Mouse (Mus musculus) spleen, postnatal 4 days (tissue): ENCODE results near the gene Adh5.
"Not testable (repeated sequence)": the region's sequence is repeated elsewhere in the genome, so short reads cannot be mapped to it uniquely, and the experiment has no call there.

Experiments used
- DNase-seq, 2 experiments: peaks; one replicate each; pipeline ENCODE4 v3.0.0; 2022; ENCODE audit warnings: low spot score in 2 of 2

Adh5 gene

DNA sequence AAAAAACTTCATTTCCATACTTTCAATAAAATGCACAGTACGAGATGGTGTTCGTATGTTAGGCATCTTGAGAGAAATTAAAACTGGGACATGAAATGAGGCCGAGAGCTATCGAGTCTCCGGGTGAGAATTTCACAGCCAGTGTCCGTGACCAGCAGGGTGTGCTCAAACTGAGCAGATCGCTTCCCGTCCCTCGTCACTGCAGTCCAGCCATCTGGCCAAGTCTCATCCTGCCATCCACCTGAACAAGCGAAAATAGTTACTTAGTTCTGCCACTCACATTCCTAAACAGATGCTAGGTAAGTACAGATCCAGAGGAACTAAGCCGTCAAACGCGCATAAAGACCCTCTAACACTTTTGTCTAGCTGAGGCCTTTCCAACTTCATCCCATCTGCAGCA, 17.4 kb downstream of the Adh5 start:
- DNase-seq, result no peak

DNA sequence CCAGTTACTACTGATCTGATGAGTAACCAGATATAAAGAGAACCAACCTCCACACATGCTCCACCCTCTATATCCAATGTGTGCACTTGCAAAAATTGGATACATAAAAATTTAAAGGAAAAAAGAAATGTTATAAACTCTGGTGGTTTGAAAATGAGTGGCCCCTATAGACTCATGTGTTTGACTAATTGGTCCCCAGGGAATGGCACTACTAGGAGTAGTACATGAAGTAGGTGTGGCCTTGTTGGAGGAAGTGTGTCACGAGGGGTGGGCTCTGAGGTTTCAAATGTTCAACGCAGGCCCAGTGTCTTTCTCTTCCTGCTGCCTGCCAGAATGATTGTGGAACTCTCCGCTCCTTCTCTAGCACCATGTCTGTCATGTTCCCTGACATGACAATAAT, 18.9 kb downstream of the Adh5 start:
- DNase-seq, result no peak

DNA sequence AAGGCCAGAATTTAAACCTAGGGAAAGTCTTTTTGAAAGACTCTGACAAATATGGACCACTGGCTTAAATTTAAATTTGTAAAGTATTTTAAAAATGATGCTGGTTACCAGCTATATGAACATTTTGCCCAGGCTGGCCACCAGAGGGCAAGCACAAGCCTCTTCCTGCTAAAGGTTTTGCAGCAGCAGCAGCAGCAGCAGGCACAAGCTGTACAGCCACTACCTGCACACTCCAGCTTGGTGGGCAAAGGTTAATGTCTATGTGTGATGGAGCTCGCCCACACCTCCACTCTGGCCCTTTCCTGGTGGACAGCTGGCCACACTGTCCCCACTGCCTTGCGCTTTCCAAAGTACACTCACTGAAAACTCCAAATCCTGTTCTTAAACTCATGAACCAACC, 20.2 kb downstream of the Adh5 start:
- no peak for DNase-seq

GRCm38 (mm10) chr3:138463807-138464206, 20.9 kb downstream of the Adh5 start:
- DNase-seq, result no peak

- no peak for DNase-seq
These were observed 21.8 kb downstream of the Adh5 start for GRCm38 (mm10) chr3:138464573-138465147.

- not testable (repeated sequence) for DNase-seq
These were observed 23.8 kb downstream of the Adh5 start for GRCm38 (mm10) chr3:138466656-138467055.

GRCm38 (mm10) chr3:138471066-138471465, 28.2 kb downstream of the Adh5 start:
- DNase-seq, result no peak

GRCm38 (mm10) chr3:138479489-138479888, 36.6 kb downstream of the Adh5 start:
- DNase-seq, result no peak

GRCm38 (mm10) chr3:138481526-138482284, 38.8 kb downstream of the Adh5 start:
- DNase-seq, result no peak

GRCm38 (mm10) chr3:138483240-138483639, 40.3 kb downstream of the Adh5 start:
- DNase-seq, result no peak

GRCm38 (mm10) chr3:138488584-138489326, 45.9 kb downstream of the Adh5 start:
- no peak for DNase-seq

DNA sequence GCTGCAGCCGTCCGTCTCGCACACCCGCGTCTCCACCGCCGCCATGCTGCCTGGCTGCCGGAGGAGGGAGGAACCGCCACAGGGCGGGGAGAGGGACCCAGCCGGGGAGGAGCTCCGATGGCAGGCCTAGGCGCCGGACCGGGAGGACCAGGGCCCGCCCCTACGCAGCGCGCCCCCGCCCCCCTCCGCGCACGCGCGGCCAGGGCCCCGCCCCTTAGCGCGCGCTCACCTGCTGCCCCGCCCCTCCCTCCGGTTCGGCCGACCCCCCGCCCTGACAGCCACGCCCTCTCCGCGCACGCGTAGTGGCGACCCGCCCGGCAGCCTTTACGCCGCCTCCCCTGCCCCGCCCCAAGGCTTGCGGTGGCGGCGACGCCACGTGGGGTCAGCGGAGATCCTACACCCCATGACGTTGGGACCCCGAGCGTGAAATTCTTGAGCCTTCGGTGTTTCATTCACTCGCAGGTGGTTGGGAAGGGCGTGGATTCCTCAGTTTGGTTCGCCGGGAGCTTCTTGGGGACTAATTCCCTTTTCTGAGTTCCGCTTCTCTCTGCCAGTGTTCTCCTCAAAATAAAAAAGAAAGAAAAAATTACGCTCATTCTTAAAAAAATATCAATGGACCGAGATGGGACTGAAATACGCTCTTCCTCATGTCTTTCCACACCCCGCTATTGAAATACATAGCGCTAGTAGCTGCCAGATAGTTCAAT, 46.6 kb downstream of the Adh5 start, which contains the start of gene Metap1:
Gene Metap1, minus strand, starts transcription at position 189 of the 707 bp plus-strand sequence.
- peak; percentile 99 to 100 for DNase-seq

- DNase-seq, result no peak
These were observed 47.1 kb downstream of the Adh5 start for GRCm38 (mm10) chr3:138490034-138490337.

DNA sequence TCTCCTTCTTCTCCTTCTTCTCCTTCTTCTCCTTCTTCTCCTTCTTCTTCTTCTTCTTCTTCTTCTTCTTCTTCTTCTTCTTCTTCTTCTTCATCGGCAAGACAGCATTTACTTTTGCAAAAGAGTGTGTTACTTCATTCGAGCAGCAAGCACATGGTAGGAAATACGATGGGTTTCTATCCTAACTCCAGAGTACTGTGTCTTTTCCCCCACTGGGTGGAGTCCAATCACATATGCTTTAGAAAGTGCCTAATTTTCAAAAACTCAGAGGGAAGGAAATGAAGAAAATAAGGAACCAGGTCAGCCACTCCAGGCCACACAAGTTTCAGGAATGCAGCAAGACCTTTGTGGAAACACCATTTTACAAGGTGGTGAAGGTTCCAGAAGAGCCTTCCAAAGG, 50.8 kb downstream of the Adh5 start:
- no peak for DNase-seq

GRCm38 (mm10) chr3:138494565-138494964, 51.7 kb downstream of the Adh5 start:
- DNase-seq, result no peak

DNA sequence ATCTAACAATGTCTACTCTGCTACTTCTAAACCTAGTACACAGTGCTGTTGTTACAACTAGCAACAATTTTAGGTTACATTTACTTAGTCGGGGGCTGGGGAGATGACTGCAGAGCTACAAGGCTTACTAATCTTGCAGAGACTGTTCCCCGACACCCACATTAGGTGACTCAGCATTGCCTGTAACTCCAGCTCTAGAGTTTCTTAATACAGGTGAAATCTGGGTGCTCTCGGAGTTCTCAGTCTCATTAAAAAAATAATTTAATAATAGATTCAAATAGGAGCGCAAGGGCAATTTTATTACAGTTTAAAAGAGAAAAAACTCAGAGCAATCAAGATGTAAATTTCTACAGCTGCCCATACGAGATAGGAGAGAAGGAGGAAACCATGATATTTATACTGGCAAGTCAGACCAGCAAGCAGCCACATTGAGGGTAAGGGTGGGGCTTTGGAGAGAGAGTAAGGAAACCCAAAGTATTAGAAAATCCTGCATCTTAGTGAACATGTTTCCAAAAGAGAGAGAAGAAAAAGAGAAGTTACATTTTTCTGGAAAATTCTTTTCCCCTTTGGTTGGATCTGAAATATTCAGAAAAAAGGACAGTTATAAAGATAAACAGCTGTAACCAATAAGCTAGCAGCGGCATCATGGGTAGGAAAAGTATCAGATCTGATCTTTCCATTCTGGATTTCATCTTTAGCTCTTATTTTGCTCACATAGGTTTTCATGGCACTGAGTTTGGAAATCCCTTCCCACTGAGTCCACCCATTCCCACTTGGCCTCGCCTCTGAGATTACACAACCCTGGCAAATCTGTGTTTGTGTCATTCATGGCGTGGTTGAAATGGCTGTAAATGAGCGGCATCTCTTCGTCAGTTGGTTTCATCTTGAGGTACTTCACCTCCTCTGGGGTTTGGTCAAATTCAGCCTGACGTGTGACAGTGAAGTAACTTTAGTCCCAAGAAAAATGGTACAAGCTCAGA, 52.6 kb downstream of the Adh5 start:
- DNase-seq, result no peak

DNA sequence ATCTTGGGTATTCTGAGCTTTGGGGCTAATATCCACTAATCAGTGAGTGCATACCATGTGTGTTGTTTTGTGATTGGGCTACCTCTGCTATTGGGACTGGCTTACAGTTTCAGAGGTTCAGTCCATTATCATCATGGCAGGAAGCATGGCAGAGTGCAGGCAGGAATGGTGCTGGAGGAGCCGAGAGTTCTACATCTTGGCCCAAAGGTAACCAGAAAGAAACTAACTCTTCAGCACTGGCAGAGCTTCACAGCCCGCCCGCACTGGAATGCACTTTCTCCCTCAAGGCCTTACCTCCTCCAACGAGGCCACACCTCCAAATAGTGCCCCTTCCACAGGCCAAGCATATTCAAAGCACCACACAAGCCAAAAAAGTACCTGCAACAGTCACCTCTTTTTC, 55.8 kb downstream of the Adh5 start:
- DNase-seq, result no peak

- DNase-seq, result no peak
These were observed 57.2 kb downstream of the Adh5 start for GRCm38 (mm10) chr3:138499854-138500740.

GRCm38 (mm10) chr3:138503754-138504153, 60.9 kb downstream of the Adh5 start:
- no peak for DNase-seq
